Mouse (Mus musculus): ENCODE data around the gene Macrod2.

The Macrod2 gene

DNA sequence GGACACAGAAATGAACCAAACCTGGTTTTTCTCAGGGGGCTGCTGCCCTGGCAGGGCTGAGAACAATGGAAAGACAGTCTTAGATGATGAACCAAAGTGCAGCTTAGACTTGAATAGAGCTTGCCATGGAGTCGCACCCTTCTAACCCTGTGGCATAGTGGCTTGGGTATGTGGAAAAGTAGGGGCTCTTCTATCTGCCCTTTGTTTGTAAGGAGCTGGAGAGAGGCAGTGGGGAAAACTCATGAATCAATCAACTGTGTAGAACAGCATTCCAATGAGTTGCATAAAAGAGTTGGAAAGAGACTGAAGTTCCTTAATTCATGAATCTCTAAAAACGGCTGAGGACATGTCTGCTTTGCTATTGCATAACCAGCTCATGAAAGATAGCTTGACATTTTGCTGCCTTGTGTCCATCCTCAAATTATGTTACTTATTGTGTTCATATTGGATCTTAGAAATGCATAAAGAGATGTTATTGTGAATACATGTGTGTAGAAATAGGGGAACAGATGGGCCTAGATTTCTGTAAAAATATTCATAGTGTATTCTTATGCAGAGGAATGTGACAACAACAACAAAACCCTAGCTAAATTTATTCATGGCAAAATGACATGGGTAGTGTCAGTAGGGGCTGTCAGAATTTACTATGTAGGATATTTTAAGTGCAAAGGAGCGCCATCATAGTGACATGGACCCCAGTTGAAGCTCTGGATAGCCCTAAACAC is 197.6 kb downstream of the Macrod2 start:
- DNase-seq: no peak

DNA sequence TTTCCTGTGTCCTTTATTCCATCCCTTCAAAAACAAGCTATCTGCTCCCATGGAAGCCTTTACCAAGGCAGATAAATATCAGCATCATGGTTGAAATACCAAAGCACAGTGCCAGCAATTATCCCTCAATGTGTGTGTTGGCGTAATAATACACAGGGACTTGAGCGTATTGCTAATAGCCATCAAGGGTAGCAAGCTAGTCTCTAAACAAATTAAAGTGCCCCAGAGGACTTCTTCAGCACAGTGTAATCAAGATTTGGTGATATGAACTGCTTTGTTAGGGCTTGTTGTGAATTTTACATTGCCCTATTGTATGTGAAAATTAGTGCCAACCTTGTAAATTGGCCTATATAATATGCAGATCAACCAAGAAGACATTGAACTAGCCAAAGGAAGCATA is 201.8 kb downstream of the Macrod2 start:
- DNase-seq: no peak

DNA sequence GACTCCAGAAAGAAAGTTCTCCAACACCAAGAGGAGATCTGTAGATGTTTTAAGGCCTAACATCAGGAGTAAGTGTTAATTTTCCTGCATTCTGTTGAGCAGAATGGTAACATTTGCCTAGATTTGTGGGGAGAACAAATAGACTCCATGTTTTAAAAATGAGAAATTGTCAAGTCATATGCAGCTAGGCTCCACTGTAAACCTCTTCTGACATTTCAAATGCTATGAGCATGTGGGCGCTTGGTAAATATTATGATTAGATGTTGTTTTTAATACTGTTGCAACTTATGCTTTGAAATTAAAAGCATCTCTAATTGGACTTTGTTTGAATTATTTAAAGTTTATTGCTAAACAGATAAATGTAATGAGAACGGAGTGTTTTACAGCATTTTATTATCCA is 220.3 kb downstream of the Macrod2 start:
- no peak for DNase-seq

DNA sequence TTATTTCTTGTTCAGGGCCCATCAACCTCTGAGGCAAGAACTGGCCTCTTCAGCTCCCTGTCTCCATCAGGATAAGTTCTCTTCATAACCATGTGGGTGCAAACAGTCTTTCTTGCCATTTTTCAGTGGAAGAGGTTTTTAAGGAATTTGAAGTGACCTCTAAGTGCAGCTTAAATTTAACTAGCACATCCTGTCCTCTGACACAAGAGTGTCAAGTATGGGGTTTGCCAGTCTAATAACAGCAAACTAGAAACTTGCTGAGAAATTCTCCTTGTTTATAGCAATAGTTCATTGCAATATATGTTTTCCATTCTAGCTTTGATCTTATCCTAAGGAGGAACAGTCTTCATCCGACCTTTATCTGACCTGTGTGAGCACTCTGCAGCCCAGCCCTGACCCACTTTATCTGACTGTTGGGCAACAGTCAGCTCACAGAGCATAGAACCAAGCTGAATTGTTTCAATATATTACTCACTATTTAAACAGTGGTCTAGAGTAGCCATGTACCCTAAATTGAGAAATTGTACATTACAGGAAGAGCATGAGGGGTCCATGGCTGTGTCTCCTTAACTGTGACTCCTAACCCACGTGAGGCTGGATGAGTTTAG is 226.7 kb downstream of the Macrod2 start:
- no peak for DNase-seq

DNA sequence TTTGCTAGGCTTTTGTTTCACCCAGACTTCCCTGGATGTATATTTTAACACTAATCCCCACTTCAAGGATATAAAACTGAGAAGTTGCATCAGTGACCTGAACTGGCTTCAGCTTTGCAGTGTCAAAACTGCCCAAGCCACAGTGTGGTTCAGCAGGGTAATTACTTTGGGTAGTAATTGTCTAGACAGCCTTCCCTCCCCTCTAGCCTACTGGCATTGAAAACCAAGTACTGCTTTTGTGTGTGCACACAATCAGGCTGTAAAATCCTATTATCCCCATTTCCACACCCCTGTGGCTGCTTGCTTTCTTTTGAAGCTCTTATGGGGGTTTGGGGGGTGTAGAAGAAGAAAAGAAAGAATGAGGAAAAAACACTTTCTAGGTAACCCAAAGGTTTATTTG is 258.4 kb downstream of the Macrod2 start:
- DNase-seq: no peak

DNA sequence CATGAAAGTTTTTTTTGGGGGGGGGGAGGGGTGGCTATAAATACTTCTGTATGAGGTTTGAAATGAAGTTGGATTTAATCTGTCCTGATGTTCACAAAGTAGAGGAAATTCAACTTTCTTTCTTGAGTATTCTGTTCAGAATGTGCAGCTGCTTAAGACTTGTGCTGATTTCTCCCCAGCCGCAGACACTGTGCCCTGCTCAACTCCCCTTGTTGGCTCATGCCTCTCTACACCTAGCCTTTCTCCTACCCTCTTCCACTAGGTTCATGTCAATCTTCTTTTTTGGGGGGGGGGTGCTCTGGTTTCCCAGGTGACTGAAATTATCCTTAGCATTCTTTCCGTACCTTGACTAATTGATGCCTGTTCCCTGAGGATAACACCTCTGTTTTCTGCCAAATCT is 258.9 kb downstream of the Macrod2 start:
- no peak for DNase-seq

DNA sequence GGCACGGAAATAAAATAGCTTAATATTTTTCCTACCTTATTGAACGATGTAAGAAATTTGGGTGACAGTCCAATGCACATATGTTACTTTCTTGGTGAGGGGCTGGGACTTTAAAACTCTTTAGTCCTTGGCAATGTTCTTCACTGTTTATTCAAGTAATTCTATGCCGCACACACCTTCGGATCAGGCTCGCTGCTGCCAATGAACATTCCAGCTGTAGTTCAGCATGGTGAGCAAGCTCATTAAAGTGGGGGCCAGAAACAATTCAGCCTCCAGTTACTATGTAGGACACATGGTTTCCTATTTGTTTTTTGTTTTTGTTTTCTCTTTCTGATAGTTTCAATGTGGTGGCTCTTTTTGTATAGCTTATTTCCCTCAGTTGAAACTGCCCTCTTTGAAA is 267.6 kb downstream of the Macrod2 start:
- DNase-seq: no peak

DNA sequence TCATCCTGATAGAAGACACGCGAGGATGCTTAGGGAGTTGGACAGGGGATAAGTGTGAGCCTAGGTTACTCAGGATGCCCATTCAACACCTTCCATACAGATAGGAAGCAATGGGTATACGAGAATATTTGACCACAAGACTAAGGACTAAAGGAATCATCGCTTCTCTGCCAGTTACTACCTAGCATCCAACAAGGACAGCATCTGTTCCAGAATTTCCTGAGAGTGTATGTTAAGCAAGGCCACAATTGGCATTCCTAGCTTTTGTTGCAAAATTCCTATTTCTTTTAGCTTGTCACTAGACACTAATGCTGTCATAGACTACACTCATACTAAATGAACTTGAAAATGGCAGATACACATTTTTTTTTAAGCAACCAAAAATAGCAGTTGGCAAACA is 269.3 kb downstream of the Macrod2 start:
- DNase-seq: no peak

DNA sequence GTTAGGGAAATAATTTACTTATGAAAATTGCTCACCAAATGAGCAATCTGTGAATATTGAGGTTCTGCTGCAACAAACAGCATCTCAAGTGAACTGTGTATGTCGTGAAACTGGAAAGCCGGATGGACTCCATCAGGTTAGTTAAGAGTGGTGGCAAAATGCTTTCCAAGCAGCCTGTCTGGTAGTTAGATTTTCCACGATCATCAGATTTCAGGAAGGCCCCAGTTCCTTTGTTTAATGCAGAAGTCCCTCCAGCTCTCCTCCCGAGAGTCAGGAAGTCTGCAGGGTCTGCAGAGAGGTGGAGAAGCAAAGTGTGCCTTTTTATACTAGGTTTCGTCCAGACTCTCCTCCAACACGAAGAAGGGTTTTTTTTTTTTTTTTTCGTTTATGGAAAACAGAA is 271.7 kb downstream of the Macrod2 start:
- DNase-seq: no peak

DNA sequence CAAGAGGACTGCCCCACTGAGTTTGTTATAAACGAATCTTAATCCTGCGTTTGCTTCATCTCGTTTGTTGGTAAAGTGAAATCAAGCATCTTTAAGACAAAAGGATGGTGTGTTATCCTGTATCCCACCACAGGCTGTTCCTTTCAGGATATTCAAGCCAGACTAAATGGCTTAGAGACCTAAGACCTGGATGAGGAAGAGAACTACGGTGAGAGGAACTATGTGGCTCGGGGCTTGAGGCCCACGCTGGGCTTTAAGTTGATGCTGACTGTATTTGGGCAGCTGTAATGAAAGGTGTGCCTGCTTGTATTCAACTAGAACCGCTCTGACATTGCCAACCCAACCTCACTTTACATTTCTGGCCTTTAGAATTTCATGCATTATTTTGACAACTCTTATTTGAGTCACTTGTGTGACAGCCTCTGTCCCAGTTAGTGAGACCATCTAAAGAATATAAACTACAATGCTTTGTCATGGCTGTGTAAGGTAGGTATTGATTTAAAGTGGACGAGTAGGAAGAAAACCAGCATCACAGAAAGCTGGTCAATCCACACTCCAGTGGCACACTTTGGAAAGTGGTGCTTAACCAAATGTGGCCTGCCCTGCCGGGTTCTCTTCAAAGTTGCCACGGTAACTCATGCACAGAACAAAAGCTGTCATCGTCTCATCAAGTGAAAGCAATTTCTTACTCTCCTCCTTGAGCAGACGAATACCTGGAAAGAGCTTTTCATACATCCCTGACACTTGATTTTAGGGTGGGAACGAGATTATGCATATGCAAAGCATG is 272.3 kb downstream of the Macrod2 start:
- no peak for DNase-seq

DNA sequence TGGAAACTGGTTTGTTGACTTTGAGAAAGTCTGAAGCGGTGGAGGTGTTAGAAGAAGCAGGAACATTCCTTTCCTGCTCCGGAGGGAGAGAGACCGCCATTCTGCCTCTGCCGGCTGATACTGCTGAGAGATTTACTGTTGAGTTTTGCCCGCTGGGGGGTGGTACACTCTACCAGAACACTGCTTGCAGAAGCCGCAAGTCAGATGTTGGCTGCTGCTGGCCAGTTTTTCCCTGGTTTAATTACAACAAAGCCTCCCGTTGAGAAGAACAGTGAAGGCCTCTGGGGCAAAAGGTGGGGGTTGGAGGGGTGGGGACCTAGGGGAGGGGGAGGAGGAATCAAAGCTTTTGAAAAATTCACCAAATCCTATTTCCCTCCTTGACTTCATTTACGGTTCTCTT is 273.2 kb downstream of the Macrod2 start:
- DNase-seq: peak; percentile 59

DNA sequence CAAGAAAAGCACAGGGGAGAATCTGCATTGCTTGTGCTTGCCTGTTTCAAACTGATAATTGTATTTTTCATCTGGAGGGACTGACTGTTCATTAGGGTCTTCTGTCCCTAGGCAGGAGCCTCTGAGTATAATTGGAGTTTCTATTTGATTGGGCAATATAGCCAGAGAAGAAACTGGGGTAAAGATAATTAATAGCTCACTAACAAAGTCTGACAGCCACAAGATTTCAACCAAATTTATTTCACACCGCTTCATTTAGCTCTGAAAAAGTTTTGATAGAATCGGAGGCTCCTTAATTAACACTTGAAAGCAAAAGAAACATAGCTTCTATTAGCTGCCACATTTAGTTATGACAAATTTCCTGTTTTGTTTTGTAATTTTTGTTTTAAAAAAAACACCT is 274.0 kb downstream of the Macrod2 start:
- no peak for DNase-seq

DNA sequence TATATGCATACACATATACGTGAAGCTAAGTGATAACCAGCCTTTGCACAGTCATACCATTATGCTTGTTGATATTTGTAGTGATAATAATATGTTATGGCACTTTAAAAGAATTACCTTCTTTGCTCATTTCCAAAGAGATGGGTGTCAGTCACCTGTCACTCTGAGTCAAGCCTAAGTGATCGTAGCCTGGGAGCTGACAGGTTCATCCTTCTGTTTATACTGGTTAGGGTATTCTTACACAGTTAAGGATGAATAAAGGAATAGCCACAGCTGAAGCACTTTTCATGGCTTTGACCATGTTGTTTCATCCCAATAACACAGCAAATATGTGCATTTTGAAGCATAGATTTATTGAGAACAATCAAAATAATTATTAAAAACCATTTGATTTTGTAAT is 274.7 kb downstream of the Macrod2 start:
- no peak for DNase-seq

DNA sequence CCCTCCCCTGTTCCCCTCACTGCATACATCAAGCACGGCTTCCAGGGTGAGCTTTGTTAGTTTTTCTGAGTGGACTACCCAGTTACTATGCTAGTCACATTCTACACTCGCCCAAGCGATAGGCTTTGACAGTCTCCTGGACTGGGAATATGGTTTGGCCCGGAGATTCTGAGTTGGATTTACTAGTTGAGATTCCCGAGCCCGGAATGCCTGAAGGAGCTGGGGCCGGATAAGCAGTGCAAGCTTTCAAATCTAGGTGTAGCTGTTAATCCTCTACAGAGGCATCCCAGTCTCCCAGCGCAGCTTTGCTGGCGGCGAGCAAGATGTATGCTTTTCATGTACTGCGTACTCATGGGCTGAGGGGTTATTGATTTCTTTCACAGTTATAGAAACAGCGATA is 275.3 kb downstream of the Macrod2 start:
- peak; percentile 35 for DNase-seq

DNA sequence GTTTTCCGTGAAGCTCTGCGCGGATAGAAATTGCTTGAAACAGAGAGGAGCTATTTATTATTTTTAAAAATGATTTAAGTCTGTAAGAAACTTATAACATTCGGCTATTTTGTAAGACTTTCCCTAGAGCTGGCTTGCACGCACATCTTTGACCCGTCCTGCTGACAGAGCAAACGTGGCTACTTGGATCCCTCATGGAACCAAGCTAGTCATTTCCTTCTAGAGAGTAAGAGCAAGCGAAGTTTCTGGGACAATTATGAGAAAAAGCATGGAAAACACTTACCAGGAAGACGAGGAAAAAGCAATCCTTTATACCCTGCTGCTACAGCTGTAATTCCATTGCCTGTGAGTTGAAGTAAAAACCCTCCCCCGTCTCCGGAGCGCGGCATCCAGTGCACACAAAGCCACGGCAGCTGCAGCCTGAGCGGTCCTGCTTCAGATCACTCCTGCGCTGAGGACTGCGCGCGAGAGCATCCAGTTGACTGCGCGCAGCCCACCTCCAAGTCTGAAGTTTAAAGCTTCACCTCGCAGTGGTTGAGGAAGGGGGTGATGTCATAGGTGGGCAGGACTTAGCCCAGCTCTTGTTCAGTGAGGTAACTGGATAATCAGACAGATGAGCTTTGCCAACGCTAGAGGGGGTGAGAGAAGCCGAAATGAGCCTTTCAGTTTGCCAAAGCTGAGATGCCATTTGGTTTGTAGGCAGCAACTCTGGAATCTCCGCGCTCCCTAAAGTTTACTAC is 276.0 kb downstream of the Macrod2 start, which contains the start of gene Flrt3:
TSS of gene Flrt3 (minus strand) at position 507 of the 740 bp plus-strand sequence.
- peak; percentile 82 for DNase-seq

DNA sequence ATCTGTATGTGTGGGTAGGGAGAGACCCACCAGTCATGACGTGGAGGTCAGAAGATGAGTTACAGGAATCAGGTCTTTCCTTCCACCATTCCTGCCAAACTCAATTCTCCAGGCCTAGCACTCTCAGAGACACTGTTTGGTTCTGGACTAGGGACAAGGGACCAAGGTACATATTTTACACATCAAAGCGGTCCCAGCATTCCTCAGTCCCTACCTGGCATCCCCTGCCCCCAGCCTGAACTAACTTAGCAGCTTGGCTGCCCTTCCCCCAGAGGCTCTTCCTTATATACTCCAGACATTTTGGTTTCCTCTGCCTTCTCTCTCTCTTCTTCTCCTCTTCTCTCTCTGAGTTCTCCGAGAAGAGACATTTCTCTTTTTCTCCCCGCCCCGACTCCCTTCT is 278.4 kb downstream of the Macrod2 start:
- DNase-seq: no peak

DNA sequence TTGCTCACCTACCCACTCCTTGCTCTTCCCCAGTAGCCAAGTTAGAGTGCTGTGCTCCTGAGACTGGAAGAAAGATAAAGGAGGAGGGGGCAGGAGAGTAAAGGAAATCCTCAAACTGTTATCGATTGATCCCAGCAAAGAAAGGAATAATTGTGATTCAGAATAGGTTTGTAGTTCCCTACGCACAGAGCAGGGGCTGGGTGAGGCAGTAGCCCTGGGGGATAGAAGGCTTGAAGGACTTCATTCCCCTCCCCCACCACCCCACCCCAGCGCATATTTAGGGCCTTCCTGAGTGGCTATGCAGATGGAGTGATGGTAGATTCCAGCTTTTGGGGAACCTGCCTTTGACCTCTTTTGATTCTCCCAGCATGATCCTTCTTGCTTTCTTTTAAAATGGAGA is 281.6 kb downstream of the Macrod2 start:
- no peak for DNase-seq

DNA sequence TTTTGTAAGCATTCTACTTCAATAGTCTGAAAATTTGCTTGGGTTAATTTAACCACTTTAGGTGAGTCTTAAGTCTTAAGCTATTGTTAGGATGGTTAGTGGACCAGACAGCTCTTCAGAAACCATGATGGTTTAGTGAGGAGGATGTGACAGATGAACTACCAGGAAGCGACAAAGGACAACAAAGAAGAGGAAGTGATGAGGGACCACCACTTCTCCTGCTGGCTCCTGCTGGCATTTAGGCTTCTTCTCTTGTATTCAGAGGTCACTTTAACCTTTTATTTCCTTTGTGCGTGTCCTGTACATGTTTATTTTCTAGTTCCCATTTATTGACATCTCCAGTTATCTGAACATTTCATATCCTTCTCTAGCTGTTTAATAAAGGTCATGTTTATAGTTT is 295.8 kb downstream of the Macrod2 start:
- no peak for DNase-seq

DNA sequence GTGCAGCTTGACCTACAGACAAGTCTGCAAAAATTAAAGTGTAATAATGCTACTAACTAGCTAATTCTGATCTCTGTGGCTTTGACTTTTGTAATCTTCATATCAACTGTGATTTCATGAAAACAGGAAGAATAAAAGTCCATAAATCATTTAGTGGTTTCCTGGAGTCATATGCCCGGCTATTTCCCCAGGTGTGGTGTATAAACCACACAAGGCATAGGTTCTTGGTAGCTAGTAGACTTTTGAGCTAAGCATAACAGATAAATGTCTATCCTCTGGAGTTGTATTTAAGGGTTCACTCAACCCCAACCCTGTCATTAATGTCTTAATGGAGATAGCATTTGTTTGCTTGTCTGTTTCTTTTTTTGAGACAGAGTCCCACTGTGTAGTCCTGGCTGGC is 296.3 kb downstream of the Macrod2 start:
- no peak for DNase-seq

DNA sequence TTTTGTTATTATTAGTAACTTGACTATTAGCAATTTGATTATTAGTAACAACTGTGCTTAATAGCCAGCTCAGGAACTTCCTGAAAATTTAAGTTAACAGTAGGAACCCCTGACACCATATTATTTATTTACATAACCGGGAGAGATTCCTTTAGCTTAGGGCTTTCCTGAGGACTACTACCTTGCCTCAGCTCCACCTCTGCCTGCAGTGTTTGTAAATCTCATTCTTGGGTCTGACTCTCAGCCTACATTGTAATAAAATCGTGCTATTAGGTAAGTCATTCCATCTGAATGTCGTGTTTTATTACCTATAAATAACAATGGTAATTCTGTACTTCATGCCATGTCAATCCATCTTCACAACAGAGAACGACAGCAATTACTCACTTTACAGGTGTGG is 297.4 kb downstream of the Macrod2 start:
- DNase-seq: no peak

DNA sequence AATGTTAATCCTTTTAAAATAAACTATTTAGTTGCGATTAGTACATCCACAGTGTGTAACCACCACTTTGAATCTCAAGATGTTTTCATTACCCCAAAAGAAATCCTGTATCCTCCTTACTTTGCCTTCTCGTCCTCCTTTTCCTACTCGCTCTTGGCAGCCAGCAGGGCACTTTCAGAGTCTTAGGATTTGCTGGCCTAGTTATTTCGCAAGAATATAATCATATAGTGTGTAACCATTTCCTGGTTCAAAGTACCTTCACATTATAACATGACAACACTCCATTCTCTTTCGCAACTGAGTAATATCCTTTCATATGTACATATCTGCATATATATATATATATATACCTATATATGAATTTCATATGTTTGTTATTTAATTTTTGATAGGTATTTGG is 298.7 kb downstream of the Macrod2 start:
- DNase-seq: no peak

DNA sequence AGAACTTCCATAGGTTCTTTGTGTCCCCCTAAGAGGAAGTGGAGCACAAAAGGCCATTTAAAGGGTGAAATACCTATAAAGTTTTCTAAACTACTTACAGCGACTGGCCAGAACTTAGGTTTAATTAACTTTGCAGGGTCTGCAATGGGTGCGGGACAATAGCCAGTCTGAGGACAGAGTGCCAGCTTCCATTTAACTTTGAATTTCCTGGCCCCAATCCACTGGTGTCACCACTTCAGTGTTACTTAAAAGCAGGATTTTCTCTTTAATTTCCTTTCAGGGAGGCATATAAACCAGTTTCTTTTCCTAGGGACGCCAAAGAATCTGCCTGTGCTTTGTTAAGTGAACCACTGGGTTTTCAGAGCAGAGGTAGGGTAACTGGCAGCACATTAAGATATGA is 303.5 kb downstream of the Macrod2 start:
- no peak for DNase-seq

DNA sequence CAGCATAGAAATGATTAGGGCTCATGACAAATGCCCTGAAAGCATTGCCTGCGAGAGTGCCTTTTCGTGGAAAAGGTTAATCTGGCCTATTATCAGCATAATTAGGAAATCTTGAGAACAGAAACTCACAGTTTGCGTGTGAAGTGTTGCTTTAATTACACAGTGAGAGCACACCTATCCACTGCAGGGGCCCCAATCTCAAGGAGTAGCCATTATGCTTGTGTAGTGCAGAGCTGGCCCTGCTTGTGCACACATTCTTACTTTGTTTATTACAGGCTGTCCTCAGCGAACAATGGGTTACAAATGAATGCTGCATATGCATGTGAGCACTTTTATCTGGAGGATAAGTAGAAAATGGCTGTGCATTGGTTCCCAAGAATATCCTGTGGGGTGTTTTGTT is 308.3 kb downstream of the Macrod2 start:
- no peak for DNase-seq

Measured in kidney, adult 18-20 months (tissue).